Mouse (Mus musculus) thymus, postnatal 10 days (tissue): Measurements from ENCODE around the gene Bcl2l14.

Experiments
- DNase-seq, 2 experiments: peaks; one replicate each; pipeline ENCODE4 v3.0.0; 2021; ENCODE audit warnings: low spot score in 2 of 2

The Bcl2l14 gene

GRCm38 (mm10) chr6:134396018-134396417 is at the start of gene Bcl2l14:
Bcl2l14 (plus strand) TSS chr6:134396318.
- no peak for DNase-seq

- DNase-seq: no peak
Measured at GRCm38 (mm10) chr6:134348526-134349067, 47.5 kb upstream of the Bcl2l14 start.

- DNase-seq: no peak
Measured at GRCm38 (mm10) chr6:134352881-134353280, 43.2 kb upstream of the Bcl2l14 start.

- DNase-seq: no peak
Measured at GRCm38 (mm10) chr6:134353751-134354150, 42.4 kb upstream of the Bcl2l14 start.

DNA sequence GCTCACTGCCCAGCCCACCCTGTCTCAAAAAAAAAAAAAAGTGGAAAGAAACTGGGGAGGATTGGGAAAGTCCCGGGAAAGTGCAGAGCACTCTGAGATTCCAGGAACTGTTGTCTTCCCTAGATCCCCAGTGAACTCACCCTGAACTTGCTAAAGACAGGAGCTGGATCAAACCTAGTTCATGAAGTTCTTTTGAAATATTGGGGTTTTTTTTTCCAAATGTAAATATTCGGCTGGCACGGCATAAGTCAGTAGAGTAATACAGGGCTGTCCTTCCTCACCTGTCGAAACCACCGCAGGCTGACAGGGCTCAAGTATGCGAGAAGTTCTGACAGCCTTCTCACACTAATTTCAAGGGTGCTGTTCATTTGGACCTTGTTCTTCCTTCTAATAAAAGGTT is 38.5 kb upstream of the Bcl2l14 start:
- no peak for DNase-seq

DNA sequence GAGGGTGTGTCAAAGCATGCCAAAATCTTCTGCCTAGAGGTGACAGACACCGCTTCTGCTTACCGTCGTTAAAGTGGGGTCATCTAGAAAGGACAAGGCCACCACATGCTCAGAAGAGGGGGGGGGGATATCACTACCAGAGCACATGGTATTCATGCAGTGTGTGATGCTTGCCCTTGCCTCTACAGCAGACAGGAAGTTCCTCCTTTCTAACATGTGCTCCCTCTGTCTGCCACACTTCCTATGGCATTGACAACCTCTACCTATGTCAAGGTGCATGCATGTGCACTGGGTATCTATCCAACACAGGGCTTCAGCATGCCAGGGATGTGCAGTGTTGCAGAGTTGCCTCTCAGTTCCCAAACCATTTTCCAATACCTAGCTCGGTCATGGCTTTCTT is 36.0 kb upstream of the Bcl2l14 start:
- DNase-seq: no peak

- peak in 1 of 2 experiments; percentile 17 for DNase-seq
Measured at GRCm38 (mm10) chr6:134364644-134365043, 31.5 kb upstream of the Bcl2l14 start.

DNA sequence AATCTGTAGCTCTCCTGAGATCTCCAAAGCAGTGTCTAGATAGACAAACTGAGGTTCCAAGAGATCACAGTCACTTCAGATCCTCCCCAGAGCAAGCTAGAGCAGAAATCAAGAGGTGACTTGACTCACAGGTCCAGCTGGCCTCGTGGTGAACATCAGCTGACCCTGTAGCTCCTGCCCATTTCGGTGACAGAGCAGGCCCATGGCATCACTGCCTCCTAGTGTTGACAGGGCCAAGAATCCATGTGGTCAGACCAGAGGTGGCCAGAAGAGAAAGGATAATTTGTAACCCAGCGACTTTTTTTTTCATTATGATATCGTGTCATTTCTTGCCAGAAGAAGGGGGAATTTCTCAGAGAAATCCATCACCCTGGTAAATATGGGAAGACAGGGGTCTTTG is 30.2 kb upstream of the Bcl2l14 start:
- DNase-seq: no peak

- DNase-seq: no peak
Measured at GRCm38 (mm10) chr6:134366366-134367351, 29.5 kb upstream of the Bcl2l14 start.

DNA sequence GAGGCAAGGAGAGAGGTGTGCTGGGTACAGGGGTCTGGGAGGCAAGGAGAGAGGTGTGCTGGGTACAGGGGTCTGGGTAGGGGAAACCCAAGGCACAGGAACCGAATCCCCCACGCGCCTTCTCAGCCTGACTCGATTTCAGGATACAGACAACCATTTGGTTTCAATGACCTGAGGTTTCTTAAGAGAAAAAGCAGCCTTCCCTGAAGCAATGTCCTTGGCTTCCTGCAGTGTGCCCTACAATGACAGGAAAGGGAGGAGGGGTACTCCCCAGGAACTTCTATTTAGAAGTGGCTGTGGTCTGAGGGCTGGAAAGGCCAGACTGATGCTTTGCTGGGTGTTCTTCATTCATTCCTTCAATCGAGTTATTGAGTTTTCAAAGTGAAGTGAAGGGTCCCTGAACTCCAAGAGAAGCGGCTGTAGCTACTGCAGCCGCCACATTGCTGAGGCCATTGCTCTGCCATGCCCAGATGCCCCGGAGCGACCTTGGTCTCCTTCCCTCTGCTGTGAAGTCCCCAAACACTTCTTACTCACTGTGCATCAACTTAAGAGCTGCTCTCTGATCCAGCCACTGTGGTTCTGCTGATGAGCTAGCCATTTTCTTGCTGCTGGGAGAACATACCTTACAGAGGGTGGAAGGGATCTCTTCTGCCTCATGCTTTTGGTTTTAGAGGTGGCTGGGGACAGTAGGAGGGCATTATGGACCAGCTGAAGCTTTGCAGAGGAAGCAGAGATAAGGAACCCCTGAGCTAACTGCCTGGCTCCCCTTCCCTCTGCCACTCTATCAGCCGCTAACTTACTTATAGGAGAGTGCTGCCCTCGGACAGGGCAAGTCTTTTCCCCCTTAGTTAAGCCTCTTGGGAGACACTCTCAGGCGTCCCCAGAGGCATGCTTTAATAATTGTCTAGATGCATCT is 28.5 kb upstream of the Bcl2l14 start:
- no peak for DNase-seq

DNA sequence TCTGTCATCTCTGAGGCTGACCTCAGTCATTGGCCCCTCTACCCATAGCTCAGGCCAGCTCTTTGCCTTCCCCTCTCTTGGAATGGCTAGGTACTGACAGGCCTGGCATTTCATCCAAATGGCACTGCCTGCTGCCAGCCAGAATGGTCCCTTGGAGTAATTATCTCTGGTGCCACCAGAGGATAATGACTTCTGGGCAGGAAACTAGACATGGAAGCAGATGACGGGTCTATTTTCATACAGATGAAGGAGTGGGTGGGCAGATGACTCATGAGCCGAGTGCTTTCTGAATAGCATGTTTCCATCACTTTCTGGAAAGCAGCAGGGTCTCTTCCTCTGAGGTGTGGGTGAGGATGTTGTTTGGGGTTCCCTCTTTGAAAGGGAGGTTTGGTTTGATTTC is 23.2 kb upstream of the Bcl2l14 start:
- no peak for DNase-seq

DNA sequence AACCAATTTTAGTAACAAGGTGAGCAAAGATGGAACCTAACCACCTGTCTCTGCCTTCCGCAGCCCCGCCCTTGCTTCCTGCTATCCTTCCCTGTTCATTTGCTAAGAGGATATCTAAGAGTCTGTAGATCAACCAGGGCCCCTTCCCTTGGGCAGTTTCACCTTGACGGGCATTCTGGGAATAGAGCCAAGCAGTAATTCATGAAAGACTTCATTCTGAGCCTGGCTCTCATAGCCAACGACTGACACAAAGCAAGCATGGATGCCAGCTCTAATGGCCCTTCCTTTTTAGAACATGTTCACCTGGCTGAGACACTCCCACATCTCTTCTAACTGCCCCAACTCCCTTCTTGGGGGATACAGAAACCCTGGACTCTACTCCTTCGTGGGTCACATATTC is 18.9 kb upstream of the Bcl2l14 start:
- DNase-seq: no peak

GRCm38 (mm10) chr6:134377856-134378255 is 18.3 kb upstream of the Bcl2l14 start:
- no peak for DNase-seq

DNA sequence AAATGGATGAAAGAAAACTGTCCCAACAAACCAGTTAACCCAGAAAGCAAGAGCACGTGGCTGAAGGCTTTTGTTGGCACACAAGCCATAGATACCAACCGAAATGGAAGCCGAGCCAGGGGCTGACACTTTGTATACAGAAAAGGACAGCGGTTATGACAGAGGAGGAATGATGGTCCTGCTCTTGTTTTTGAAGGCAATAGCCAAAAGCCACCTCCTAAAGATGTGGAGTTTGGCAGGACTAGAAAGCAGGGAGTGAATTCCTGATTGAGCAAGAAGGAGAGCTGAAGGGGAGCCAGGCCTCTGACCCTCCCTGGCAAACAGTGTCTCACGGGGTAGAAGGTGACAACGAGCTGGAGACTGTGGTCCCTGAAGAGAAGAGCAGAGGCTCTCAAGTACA is 14.7 kb upstream of the Bcl2l14 start:
- DNase-seq: no peak

DNA sequence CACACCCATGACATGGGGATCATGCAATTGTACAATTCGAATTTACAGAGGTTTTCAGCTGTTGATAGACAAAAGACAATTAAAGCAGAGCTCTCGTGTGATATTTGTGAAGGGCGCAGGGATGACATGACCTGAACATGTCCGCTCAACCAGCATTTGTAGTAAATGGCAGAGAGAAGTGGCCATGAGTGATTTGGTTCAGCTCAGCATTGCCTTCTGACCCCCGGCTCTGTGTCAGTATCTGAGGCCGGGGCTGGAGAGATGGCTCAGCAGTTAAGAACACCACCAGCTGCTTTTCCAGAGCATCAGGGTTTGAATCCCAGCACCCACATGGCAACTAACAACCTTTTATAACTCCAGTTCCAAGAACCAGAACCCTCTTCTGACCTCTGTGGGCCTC is 10.2 kb upstream of the Bcl2l14 start:
- no peak for DNase-seq

DNA sequence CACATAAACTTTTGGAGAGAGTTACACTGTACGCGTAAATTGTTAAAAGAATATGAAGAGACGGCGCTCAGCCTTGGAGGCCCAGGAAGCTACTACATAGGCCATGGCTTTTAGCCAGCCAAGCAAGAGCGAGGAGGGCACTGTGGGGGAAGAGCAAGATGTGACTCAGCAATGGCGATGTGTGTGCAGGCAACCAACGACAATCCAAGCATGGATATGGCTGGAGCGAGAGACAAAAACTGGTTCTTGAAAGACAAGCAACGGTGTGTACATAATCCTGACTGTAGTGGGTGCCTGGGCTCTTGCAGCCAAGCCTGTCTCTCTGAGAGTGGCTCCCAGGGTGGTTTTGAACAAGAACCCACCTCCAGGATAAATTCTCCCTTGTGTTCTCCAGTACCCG is 8.7 kb upstream of the Bcl2l14 start:
- no peak for DNase-seq

- no peak for DNase-seq
Measured at GRCm38 (mm10) chr6:134388424-134389110, 7.6 kb upstream of the Bcl2l14 start.

DNA sequence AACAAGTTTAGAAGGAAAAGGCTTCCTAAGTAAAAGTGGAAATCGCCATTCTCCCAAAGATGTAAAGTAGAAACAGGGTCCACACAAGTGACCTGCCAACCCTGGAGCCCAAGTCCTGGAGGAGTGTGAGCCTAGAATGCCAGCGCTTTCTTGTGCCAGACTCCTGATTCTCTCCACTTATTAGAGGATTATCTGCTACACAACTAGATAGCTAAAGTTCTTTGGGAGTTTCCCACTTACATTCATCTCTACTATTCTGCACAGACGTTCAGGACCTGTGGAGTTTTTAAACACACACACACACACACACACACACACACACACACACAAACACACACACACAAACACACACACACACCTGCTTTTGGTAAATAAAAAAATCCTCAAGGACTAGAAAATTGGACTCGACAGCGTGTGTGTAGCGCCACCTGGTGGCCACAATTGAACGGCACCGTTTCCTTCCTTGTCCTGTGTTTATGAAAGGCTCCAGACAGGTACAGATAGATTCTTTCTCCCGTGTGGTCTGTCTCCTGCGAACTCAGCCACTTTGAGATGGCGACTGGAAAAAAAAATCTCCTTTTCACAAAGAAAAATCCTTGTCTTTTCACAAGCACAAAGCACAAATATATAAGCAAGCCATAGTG is 6.7 kb upstream of the Bcl2l14 start:
- DNase-seq: peak; percentile 49 to 82

GRCm38 (mm10) chr6:134389917-134390316 is 6.2 kb upstream of the Bcl2l14 start:
- no peak for DNase-seq

DNA sequence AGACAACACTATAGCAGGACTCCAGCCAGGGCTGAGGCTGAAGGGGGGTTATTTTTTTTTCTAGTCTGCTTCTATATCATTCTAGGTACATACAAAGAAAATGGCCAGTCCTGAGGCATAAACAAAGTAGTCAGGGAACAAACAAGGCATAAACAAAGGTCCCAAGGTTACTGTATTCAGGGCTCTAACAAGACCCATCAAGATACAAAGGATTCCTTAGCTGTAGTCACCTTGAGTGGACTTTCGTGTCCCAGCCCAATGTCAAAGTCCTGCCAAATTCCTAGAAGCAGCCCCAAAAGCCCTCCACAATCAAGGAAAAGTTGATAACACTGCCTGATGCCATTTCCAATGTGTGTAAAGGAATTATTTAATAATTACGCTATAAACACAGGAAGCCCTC is 5.3 kb upstream of the Bcl2l14 start:
- no peak for DNase-seq
